Mouse (Mus musculus) fibroblast of lung, adult 2 months (primary cell): Measurements from ENCODE around the gene Ralgapa2.

Experiments
- DNase-seq: peaks from one replicate; pipeline ENCODE4 v3.0.0-alpha.2; 2011; ENCODE audit warnings: low read depth

Ralgapa2 gene

DNA sequence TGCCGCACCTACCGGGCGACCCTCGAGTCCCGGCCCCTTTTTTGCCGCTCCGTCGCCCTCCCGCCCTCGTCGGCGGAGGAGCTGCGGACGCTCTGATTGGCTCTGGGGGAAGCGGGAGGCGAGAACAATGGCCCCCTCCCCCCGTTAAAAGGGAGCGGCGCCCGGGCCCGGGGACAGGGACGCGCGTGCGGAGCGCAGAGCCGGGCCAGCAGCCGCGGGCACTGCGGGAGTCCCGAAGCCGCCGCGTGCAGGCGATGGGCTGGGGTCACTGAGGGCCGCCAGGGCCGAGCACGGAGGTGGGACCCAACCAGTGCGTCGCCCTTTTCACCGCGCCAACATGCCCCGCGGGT is 290.2 kb downstream of the Ralgapa2 start:
- no peak for DNase-seq

- DNase-seq, result no peak
Measured at GRCm38 (mm10) chr2:146221076-146221928, 290.8 kb downstream of the Ralgapa2 start, which contains the start of gene Insm1. Gene Insm1, plus strand, starts transcription at chr2:146221921.

DNA sequence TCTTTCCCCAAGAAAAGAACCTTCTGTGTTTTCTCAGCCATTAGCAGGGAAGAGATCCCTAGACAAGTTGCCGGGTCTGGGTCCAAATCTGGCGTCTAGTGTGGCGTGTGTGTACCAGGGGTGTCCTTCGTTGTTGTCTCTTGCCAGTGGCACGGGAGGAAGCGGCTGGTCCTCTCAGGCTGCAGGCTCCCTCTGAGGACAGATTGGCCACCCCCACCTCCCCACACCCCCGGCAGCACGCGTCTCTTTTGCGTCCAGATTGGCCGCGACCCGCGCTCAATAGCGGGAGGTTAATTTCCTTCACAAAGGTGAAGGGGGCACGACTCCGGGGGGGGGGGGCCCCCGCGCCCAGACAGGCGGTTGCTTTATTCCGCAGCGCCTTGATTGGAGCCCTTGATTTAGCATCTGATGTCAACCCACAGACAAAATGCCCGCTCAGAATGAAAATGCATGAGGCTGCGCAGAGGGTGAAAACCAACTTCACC is 291.5 kb downstream of the Ralgapa2 start:
- no peak for DNase-seq

DNA sequence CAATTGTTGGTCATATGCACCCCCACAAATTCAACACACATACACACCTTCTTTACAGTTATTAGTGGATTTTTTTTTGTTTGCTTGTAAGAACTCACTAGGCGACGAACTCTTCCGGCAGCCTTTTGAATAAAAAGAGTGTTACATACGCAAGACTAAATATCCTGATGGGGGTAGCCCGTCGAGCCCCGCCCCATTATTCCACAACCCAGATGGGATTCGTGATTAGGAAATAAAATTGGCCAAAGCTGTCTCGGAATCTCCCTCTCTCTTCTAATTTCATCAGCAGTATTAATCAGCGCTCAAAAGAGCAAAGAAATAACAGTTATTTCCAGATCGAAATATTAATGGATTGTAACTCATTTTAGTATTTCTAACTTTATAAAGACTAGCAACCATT is 292.4 kb downstream of the Ralgapa2 start:
- DNase-seq, result no peak

- DNase-seq, result no peak
Measured at GRCm38 (mm10) chr2:146218881-146219535, 293.1 kb downstream of the Ralgapa2 start.

GRCm38 (mm10) chr2:146218161-146218691 is 293.9 kb downstream of the Ralgapa2 start:
- DNase-seq, result no peak

DNA sequence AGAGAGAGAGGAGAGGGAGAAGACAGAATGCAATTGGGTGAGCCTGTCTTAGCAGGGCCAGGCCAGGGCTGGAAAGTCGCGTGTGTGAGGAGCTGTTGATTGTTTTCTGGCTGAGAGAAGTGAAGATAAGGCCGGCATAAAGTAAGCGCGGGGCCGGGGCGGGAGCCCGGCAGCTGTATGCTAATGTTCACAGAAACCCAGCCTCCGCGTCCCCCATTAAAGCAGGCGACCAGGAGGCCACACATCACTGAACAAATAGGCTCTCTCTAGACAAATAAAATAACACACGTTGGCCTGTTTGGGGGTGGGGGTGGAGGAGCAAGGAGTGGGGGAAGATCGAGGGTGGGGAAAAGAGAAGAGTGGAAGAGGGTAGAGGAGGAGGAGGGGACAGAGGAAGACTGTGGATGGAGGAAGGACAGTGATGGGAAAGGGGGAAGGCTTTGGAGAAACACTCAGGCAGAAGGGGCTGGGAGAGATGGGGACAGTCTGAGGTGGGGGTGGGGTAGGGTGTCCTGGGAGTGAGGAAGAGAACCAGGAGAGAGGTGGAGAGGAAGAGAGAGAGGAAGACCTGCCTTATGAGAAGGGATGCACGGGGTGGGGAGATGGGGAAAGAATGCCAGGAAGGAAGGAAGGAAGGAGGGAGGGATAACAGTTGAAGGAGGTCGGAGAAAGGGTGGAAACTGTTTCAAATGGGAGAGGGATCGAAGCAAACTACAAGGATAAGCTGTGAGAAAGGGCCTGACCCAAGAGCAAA is 294.7 kb downstream of the Ralgapa2 start:
- no peak for DNase-seq

DNA sequence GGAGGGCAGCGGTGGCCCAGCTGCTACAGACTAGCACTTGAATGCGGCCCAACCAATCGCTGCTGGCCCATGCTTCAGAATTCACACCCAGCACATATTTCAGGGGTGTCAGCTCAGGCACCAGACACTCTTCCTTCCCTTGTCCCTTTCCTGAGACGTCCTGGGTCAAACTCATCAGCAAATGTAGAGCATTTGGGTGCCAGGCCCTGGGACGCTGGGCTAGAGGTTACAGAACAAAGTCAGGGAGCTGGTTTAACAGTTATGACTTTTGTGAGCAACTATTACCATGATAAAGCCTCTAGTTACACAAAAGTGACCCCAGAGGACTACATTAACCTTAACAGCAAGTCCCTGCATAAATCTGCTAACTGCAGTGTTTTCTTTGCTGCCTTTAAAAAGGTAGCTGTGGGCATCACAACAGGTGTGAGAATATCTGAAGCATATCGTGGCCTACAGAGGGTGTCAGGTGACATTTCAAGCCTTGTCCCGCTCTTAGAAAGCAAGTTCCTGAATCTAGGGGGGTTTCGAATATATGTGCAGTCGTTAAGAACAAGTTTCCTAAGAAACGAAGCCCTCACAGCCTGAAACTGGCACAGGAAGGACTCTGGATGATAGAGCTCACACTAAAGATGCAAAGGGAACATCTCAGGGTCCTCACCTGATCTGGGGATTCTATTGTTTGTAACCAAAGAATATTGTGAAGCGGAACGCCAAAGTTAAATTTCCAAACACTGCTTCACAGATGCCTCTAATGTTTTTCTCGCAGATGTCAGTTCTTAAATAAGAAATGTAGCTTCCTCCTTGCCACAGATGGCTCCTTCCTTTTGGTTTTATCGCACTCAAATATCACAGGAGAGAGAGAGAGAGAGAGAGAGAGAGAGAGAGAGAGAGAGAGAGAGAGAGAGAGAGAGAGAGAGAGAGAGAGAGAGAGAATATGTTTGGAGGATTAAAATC is 295.8 kb downstream of the Ralgapa2 start:
- DNase-seq, result no peak

DNA sequence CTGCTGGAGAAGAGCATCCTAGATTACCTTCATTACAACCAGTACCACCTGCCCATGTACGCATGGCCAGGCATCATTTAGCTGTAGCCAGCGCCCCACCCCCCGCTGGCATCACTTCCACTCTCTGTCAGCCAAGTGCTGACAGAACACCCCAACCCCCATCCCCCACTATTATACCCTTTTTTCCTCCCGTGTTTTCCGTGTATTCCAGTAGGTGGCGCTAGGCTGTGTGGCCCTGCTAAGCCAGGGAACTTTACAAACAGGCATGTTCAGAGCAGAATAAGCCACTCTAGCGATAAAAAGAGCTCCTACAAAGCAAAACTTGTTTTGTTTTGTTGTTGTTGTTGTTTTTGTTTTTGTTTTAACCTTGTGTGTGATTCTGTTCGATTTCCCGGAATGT is 297.4 kb downstream of the Ralgapa2 start:
- peak; percentile 10 for DNase-seq

DNA sequence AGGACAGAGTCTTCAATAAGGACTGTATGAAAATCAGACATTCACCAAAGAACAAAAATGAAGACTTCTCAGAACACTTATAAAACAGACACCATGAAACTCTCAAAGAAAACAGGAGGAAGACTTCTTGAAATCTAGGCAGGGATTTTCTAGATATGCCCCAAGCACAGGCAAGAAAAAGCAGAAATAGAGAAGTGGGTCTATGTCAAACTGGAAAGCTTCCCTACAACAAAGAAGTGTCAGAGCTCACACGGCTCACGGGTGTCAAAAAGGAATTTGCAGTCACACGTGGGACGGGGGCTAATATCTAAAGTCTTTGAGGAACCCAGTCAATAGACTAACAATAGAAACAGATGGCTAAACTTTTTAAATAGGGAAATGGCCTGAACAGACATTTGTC is 301.2 kb downstream of the Ralgapa2 start:
- DNase-seq, result no peak

DNA sequence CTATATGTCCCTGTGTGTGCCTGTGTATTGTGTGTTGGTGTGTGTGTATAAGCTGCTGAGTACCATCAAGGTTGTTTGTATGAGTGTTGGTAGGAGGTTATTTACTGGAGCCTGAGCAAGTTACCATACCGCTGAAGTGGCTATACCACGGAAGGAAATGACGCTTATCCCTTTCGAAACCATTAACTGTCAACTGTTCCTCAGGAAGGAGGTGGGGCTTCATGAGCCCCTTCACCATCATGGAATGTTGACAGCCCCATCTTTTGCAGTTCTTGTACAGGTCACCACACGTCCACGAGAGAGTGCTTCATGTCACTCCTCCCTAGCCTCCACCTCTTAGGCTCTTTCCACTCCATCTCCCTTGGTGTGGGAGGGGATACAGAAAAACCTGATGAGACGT is 314.2 kb downstream of the Ralgapa2 start:
- DNase-seq, result no peak

DNA sequence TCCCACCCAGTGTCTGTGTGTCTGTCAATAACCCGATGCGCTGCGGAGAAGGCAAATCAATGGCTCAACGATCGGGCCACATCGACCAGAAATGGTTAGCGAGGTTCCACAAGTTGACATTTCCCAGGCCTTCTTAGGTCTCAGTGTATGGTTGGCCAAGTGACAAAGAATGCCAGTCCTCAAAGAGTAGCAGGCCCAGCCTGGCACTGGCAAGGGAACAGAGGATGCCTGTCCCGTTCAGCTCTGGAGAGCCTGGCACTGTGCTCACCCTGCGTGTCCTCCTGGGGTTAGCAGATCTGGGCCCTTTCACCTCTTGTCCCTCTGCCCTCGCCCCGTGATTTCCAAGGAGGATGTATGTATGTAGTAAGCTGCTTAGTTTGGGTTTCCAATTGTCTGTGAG is 316.0 kb downstream of the Ralgapa2 start:
- DNase-seq, result no peak
